Mouse (Mus musculus): Measurements from ENCODE around the gene BC049762. TPM values are rescaled to one million over a fixed set of nuclear protein-coding genes. Genes with fewer than 3 reads are reported as not detected.

BC049762 gene
- total RNA-seq (2021), result not detected
- long read RNA-seq, result 0 reads

DNA sequence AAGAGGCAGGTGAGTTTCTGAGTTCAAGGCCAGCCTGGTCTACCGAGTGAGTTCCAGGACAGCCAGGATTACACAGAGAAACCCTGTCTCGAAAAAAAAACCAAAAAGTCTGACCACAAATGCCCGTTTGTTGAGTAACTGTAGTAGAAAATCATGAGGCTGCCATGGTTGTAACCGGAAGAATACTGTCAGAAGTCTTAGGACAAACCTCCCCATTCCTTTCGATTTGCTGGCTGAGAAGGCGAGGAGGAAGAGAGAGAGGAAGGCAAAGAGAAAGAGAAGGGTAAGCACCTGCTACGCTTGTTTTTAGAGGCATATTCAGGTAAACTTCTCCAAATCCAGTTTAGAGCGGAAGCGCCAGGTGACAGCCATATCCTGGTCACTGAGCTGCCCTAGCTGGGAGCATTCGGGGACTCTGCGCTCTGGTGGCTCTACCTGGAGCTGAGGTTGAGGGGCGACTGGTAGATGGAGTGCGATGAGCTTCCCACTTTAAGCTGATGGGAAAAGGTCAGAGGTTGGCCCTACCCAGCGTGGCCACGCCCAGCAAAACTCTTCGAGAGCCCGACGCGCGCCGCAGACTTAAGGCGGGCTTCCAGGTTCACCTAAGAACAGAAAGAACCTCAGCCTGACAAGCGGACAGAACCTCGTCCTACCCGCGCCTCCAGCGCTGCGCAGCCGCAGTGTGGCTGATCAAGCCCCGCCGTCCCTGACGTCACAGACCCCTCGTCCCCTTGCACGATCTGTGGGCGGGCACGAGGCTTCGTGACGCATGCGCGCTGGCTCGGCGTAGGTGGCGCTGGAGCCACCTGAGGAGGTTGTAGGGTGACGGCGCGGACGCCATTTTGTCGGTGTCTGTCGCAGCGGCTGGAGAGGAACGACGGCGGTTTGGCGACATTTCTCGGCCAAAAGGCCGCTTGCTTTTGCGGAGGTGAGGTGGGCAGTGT is at the start of gene BC049762:
Gene BC049762 (minus strand): TSS at position 705 of the 944 bp plus-strand sequence.
- DNase-seq (ENCODE audit: low spot score in 2 of 2), result peak; percentile 98 to 99

DNA sequence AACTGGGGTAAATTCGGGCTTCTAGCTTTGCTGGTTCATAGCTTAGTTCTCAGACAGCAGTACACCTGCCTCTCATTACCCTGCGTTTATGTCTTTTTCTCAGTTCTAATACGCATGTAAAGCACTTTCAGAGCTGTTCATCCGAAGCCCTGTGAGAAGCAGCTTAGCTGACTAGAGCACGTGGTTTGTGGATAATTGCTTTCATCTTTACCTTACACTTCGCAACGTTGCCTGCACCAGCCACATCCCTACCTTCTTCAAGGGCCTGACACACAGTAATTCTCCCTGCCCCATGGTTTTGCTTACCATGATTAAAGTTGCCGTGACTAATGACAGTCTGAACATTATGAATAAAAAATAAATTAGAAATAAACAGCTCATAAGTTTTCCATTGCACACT is 49.0 kb upstream of the BC049762 start:
- DNase-seq (ENCODE audit: low spot score in 2 of 2), result no peak

DNA sequence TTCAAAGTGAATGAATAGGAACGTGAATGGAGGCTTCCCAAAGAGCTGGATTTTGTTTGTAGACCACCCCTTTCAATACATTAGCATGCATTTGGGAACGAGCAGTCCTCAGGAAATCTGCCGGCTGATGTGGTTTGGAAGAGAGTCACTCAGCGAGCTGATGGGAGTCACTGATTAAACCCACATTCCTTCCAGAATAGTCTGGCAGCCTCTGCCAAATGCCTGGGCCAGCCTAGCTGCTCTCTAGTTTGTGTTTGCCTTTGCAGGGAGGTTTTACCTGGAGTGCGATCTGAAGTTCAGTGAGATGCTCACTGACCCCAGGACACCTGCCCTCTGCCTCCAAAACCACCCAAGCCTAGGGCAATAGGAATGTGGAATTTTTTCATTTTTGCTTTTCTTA is 45.5 kb upstream of the BC049762 start:
- no peak for DNase-seq (ENCODE audit: low spot score in 2 of 2)

GRCm38 (mm10) chr11:51303981-51304553 is 41.2 kb upstream of the BC049762 start:
- DNase-seq (ENCODE audit: low spot score in 2 of 2), result peak in 1 of 2 experiments; percentile 23

DNA sequence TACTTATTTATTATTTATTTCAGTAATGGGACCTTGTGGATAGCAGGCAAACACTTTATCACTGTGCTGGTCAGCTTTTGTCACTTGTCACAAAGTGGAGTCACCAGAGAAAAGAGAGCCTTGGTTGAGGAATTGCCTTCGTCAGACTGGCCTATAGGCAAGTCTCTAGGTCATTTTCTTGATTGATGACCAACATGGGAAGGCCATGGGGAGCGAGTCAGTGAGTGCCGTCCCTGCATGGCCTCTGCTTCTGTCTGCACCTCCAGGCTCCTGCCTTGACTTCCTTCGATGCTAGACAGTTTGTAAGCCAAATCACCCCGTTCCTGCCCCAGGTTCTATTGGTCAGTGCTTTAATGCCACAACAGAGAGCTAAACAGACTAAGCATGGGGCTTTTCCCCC is 39.5 kb upstream of the BC049762 start:
- no peak for DNase-seq (ENCODE audit: low spot score in 2 of 2)

GRCm38 (mm10) chr11:51298691-51299090 is 35.8 kb upstream of the BC049762 start:
- DNase-seq (ENCODE audit: low spot score in 2 of 2), result no peak

DNA sequence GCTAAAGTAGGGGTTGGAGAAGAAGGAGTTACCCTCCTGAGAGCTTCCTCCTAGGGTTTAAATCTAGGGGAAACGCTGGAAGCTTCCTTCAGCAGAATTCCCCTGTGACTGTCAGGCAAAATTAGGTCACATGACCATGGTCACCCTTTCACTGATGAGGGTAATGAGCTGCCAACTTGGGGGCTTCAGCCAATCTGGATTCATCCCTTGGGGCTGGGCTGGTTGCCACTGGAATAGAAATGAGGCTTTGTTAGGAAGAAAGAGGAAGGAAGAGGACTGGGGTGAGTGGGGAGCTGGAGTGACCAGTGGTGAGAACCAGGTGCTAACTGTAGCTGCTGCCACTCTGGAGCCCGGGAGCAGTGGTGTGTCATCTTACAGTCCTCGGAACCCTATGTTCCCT is 32.9 kb upstream of the BC049762 start:
- no peak for DNase-seq (ENCODE audit: low spot score in 2 of 2)

- DNase-seq (ENCODE audit: low spot score in 2 of 2), result no peak
Measured at GRCm38 (mm10) chr11:51293956-51294530, 31.2 kb upstream of the BC049762 start.

DNA sequence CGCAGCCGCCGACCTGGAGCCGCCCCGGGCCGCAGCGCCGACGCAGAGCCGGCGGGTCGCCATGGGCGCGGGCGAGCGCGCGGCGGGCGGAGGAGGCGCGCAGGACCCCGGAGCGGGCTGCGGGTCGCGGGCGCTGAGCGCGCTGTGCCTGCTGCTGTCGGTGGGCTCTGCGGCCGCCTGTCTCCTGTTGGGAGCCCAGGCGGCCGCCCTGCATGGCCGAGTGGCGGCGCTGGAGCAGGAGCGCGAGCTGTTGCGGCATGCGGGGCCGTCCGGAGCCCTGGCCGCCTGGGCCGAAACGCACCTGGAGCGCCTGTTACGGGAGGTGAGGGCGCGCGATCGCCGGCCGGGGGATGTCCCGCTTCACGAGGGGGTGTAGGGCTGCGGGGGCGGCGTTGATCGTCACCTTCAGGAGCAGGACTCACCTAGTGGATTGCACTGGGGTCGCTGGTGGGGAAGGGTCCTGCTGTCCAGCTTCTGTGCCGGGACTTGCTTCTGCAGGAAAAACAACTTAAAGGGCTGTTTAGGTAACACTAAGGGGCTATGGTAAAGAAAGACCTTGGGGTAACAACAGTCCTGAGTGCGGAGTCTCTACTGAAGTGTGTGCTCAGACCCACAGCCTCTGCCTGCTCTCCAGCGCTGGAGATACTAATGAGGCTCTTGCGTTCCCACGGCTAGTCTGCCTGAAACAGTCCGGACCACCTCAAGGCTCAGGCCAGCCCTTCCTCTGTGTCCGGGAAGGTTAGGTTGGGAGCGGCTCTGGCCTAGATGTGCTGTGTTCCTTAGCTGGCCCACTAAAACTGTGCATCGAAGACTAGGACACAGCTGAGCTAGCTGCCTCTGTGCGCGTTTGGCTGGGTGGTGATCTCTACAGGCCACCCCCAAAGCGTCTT is 27.5 kb upstream of the BC049762 start:
- no peak for DNase-seq (ENCODE audit: low spot score in 2 of 2)

DNA sequence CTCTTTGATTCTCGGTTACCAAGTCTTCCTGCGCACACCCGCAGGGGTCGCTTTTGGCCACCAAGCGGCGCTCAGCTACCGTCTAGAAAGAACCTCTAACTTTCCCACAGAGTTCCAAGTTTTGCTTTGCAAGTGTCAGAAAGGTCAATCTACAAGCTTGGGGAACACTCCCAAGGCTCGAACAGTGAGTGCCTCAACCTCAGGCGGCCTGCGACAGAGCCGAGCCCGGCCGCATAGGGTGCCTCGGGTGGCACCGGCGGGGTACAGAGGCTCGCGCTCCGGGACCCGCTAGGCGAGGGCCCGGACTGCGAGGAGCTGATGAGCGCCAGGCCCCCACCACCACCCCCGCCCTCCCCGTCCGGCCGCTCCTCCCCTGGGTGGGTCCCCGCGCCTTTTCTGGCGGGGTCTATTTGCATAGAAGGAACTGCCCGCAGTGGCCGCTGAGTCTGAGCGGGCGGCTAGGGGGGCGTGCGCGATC is 26.8 kb upstream of the BC049762 start, which contains the start of gene Col23a1:
Gene Col23a1 (plus strand): TSS at position 357 of the 478 bp plus-strand sequence.
- peak; percentile 43 to 81 for DNase-seq (ENCODE audit: low spot score in 2 of 2)

GRCm38 (mm10) chr11:51274418-51274817 is 11.6 kb upstream of the BC049762 start:
- DNase-seq (ENCODE audit: low spot score in 2 of 2), result no peak

DNA sequence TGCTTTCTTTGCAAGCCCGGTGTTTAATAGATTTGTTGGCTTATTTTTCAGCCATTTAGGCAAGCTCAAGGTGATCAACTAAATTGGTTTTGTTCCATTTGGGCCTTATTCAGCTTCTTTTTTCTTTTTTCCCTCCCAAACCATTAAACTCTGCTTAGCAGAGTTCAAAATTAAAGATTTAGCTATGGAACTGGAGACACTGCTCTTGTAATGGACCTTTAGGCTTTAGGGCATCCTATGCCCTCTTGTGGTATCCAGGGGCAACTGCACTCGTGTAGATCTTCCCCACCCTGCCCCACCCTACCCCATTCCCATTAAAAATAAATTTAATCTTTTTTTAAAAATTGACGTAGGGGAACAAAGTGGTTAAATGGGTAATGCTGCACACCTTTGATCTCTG is 2.5 kb upstream of the BC049762 start:
- peak in 1 of 2 experiments; percentile 35 for DNase-seq (ENCODE audit: low spot score in 2 of 2)

DNA sequence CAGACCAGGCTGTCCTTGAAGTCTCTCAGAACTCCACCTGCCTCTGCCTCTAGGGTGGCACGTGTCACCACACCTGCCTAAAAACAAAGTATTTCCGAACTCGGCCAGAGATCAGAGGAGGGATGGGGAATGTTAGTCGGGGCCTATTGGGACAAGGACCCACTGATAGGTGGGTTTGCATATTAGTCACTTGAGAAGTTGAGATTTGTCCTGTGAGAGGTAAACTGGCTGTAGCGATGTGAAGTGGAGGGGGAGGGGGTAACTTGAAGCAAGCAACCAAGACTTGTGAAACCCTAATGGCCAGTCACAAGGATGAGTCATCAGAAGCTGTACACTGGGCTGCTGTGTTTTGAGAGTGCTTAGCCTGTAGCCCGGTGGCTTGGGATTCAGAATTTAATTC is 1.5 kb upstream of the BC049762 start:
- no peak for DNase-seq (ENCODE audit: low spot score in 2 of 2)

GRCm38 (mm10) chr11:51263286-51263831 is 513 bp upstream of the BC049762 start:
- peak in 1 of 2 experiments; percentile 53 for DNase-seq (ENCODE audit: low spot score in 2 of 2)

GRCm38 (mm10) chr11:51261680-51262219 is 1.1 kb downstream of the BC049762 start, which contains the start of gene Clk4:
Clk4 (plus strand) TSS chr11:51261730.
- DNase-seq (ENCODE audit: low spot score in 2 of 2), result no peak

GRCm38 (mm10) chr11:51257006-51257405 is 5.8 kb downstream of the BC049762 start:
- DNase-seq (ENCODE audit: low spot score in 2 of 2), result no peak

DNA sequence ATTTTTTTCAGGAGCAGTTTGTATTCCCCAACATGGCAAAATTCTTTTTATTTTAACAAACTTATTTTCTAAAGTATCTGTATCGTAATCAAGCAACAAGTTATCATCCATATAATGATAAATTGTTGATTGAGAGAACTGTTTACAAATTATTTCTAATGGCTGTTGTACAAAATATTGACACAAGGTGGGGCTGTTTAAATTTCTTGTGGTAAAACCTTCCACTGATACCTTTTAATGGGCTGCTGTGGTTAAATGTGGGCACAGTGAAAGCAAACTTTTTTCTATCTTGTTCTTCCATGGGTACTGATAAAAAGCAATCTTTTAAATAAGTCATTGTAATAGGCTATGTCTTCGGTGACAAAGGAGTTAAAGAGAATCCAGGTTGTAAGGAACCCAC is 19.9 kb downstream of the BC049762 start:
- no peak for DNase-seq (ENCODE audit: low spot score in 2 of 2)

GRCm38 (mm10) chr11:51234626-51235025 is 28.2 kb downstream of the BC049762 start:
- no peak for DNase-seq (ENCODE audit: low spot score in 2 of 2)

GRCm38 (mm10) chr11:51227104-51227503 is 35.7 kb downstream of the BC049762 start:
- DNase-seq (ENCODE audit: low spot score in 2 of 2), result peak; percentile 47 to 77

DNA sequence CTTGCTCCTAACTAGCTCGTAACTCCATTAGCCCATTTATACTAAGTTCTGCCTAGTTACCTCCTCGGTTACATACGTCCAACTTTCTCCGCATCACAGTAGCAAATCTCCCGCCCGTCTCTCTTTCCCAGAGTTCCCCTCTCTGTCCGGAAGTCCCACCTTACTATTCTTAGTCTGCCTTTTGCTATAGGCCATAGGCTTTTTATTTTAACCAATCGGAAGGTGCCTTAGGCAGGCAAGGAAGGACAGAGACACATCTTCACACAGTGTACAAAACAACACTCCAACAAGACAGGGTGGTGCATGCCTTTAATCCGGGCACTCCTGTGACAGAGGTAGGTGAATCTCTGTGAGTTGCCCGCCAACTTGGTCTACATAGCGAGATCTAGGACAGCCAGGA is 42.5 kb downstream of the BC049762 start, which contains the start of gene Gm12569:
Gene Gm12569 (plus strand): TSS at position 166 of the 400 bp plus-strand sequence.
- no peak for DNase-seq (ENCODE audit: low spot score in 2 of 2)

Data from layer of hippocampus, adult 18-20 months (tissue).